Mouse (Mus musculus): ENCODE data around the gene Tbc1d1. TPM values are rescaled to one million over a fixed set of nuclear protein-coding genes. Genes with fewer than 3 reads are reported as not detected.

The Tbc1d1 gene
- total RNA-seq (2014; rRNA removed) (8.1 and 8.5 TPM in 2 replicates), polyA plus RNA-seq (2012; rRNA removed) (1.6 and 2.2 TPM in 2 replicates)

- Histone ChIP-seq H3K4me3 (ENCODE audit: insufficient read depth, low read depth, low read length) (no peak within 1 kb of the TSS), H3K9ac (ENCODE audit: low read depth, low read length) (peak within 1 kb of the TSS; percentile 48; the same call in 1 of the 2 replicates)
These were observed at the start of gene Tbc1d1 for GRCm38 (mm10) chr5:64155861-64156550. Gene Tbc1d1 (plus strand): TSS chr5:64156305.

GRCm38 (mm10) chr5:64107596-64108289 is 48.4 kb upstream of the Tbc1d1 start:
- no peak for DNase-seq (ENCODE audit: extremely low read depth, low read depth, low spot score)
- Histone ChIP-seq H3K79me2 (ENCODE audit: control insufficient read depth, insufficient read depth, low read length) (no peaks in the 10 kb centered on the region), H3K27ac (replicated peaks; ENCODE audit: insufficient read depth, low read depth, low read length) (no peak overlapping the region), H3K4me3 (ENCODE audit: insufficient read depth, low read depth, low read length) (no peak overlapping the region), H3K27me3 (ENCODE audit: control insufficient read depth, insufficient read depth, low read length) (no peaks in the 10 kb centered on the region), H3K36me3 (ENCODE audit: control insufficient read depth, insufficient read depth, low read length) (peaks cover 4% of the 10 kb centered on the region; the same call in 1 of the 2 replicates), H3K4me1 (ENCODE audit: control insufficient read depth, insufficient read depth, low read length) (no peaks in the 10 kb centered on the region), H3K9ac (ENCODE audit: low read depth, low read length) (no peak overlapping the region)
- 93% methylated on average over 11 of the region's 11 CpGs for WGBS
- no peak for TF ChIP-seq POLR2A (IDR thresholded peaks at IDR 0.05; ENCODE audit: extremely low read depth, insufficient read depth, low read length)
- TF ChIP-seq CTCF (IDR thresholded peaks at IDR 0.05; ENCODE audit: low read depth, low read length), result no peak

More at GRCm38 (mm10) chr5:64155861-64156550, at the start of gene Tbc1d1:
- H3K4me1 ChIP-seq (ENCODE audit: control insufficient read depth, insufficient read depth, low read length), result 0 out of 2 replicates have a peak, but pooled peaks cover 2% of the 10 kb centered on the region
- no peaks in the 10 kb centered on the region for H3K79me2 ChIP-seq (ENCODE audit: control insufficient read depth, insufficient read depth, low read length)
- peaks cover 6% of the 10 kb centered on the region; the same call in 1 of the 2 replicates for H3K27me3 ChIP-seq (ENCODE audit: control insufficient read depth, insufficient read depth, low read length)
- 53% methylated on average over 11 of the region's 11 CpGs for WGBS
- H3K36me3 ChIP-seq (ENCODE audit: control insufficient read depth, insufficient read depth, low read length), result no peaks in the 10 kb centered on the region
- peak; percentile 50 for DNase-seq (ENCODE audit: extremely low read depth, low read depth, low spot score)
- H3K27ac ChIP-seq (replicated peaks; ENCODE audit: insufficient read depth, low read depth, low read length), result no peak within 1 kb of the TSS
- TF ChIP-seq CTCF (IDR thresholded peaks at IDR 0.05; ENCODE audit: low read depth, low read length) (no peak), POLR2A (IDR thresholded peaks at IDR 0.05; ENCODE audit: extremely low read depth, insufficient read depth, low read length) (no peak)

GRCm38 (mm10) chr5:64109217-64109616 is 46.9 kb upstream of the Tbc1d1 start:
- H3K9ac ChIP-seq (ENCODE audit: low read depth, low read length), result no peak overlapping the region
- no peak overlapping the region for H3K27ac ChIP-seq (replicated peaks; ENCODE audit: insufficient read depth, low read depth, low read length)
- no peaks in the 10 kb centered on the region for H3K79me2 ChIP-seq (ENCODE audit: control insufficient read depth, insufficient read depth, low read length)
- no peaks in the 10 kb centered on the region for H3K27me3 ChIP-seq (ENCODE audit: control insufficient read depth, insufficient read depth, low read length)
- TF ChIP-seq POLR2A (IDR thresholded peaks at IDR 0.05; ENCODE audit: extremely low read depth, insufficient read depth, low read length) (no peak), CTCF (IDR thresholded peaks at IDR 0.05; ENCODE audit: low read depth, low read length) (no peak)
- no peak overlapping the region for H3K4me3 ChIP-seq (ENCODE audit: insufficient read depth, low read depth, low read length)
- H3K36me3 ChIP-seq (ENCODE audit: control insufficient read depth, insufficient read depth, low read length), result peaks cover 4% of the 10 kb centered on the region; the same call in 1 of the 2 replicates
- no peak for DNase-seq (ENCODE audit: extremely low read depth, low read depth, low spot score)
- H3K4me1 ChIP-seq (ENCODE audit: control insufficient read depth, insufficient read depth, low read length), result no peaks in the 10 kb centered on the region
- 78% methylated on average over 3 of the region's 3 CpGs for WGBS

GRCm38 (mm10) chr5:64112360-64112759 is 43.7 kb upstream of the Tbc1d1 start:
- Histone ChIP-seq H3K27me3 (ENCODE audit: control insufficient read depth, insufficient read depth, low read length) (no peaks in the 10 kb centered on the region), H3K36me3 (ENCODE audit: control insufficient read depth, insufficient read depth, low read length) (peaks cover 9% of the 10 kb centered on the region; the same call in 1 of the 2 replicates), H3K79me2 (ENCODE audit: control insufficient read depth, insufficient read depth, low read length) (no peaks in the 10 kb centered on the region), H3K9ac (ENCODE audit: low read depth, low read length) (no peak overlapping the region), H3K4me3 (ENCODE audit: insufficient read depth, low read depth, low read length) (no peak overlapping the region), H3K27ac (replicated peaks; ENCODE audit: insufficient read depth, low read depth, low read length) (no peak overlapping the region), H3K4me1 (ENCODE audit: control insufficient read depth, insufficient read depth, low read length) (no peaks in the 10 kb centered on the region)
- TF ChIP-seq CTCF (IDR thresholded peaks at IDR 0.05; ENCODE audit: low read depth, low read length) (no peak), POLR2A (IDR thresholded peaks at IDR 0.05; ENCODE audit: extremely low read depth, insufficient read depth, low read length) (no peak)
- WGBS, result 80% methylated on average over 3 of the region's 3 CpGs
- DNase-seq (ENCODE audit: extremely low read depth, low read depth, low spot score), result no peak

- DNase-seq (ENCODE audit: extremely low read depth, low read depth, low spot score), result peak; percentile 70
- no peak overlapping the region for H3K9ac ChIP-seq (ENCODE audit: low read depth, low read length)
- H3K36me3 ChIP-seq (ENCODE audit: control insufficient read depth, insufficient read depth, low read length), result peaks cover 7% of the 10 kb centered on the region; the same call in 1 of the 2 replicates
- no peaks in the 10 kb centered on the region for H3K4me1 ChIP-seq (ENCODE audit: control insufficient read depth, insufficient read depth, low read length)
- no peaks in the 10 kb centered on the region for H3K27me3 ChIP-seq (ENCODE audit: control insufficient read depth, insufficient read depth, low read length)
- no peak overlapping the region for H3K4me3 ChIP-seq (ENCODE audit: insufficient read depth, low read depth, low read length)
- WGBS, result 55% methylated on average over 6 of the region's 6 CpGs
- H3K27ac ChIP-seq (replicated peaks; ENCODE audit: insufficient read depth, low read depth, low read length), result no peak overlapping the region
- TF ChIP-seq CTCF (IDR thresholded peaks at IDR 0.05; ENCODE audit: low read depth, low read length) (no peak), POLR2A (IDR thresholded peaks at IDR 0.05; ENCODE audit: extremely low read depth, insufficient read depth, low read length) (no peak)
- no peaks in the 10 kb centered on the region for H3K79me2 ChIP-seq (ENCODE audit: control insufficient read depth, insufficient read depth, low read length)
These were observed 41.9 kb upstream of the Tbc1d1 start for GRCm38 (mm10) chr5:64114210-64114609.

All from liver, adult 2 months (tissue).